Mouse (Mus musculus): ENCODE measurements around the gene Ksr1. TPM values are rescaled to one million over a fixed set of nuclear protein-coding genes. Genes with fewer than 3 reads are reported as not detected.
A peak's percentile ranks its signal among the peaks of the same experiment; 100 is the strongest.

Gene Ksr1
- total RNA-seq, 2 experiments from 2014 or later, result 51.2 to 51.6 TPM

DNA sequence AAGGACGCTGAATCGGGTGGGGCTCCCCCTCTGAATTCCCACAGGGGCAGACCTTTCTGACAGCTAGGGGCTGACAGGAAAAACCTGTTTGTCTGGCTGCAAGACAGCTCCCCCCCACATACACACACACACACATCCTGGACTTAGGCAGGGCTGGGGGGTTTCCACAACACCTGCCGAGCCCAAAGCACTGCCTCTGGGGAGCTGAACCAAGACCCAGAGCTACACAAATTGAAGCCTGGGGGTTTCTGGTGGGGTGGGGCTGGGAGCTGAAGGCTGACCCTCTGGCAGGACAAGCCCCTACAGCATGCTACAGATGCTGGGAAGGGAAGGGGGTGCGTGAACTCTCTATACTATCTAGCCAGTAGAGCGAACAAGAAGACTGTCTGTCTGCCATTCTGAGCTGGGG is 42.7 kb downstream of the Ksr1 start:
- intact Hi-C loops (cut with DNase I), result no loop called here
- DNase-seq (ENCODE audit: extremely low spot score in 1 of 2, low spot score in 2 of 2), result no peak

- DNase-seq (ENCODE audit: extremely low spot score in 1 of 2, low spot score in 2 of 2), result no peak
- intact Hi-C loops (cut with DNase I), result no loop called here
Measured at GRCm38 (mm10) chr11:79102280-79102679, 43.9 kb downstream of the Ksr1 start.

GRCm38 (mm10) chr11:79101568-79101967 is 44.6 kb downstream of the Ksr1 start:
- intact Hi-C loops (cut with DNase I), result no loop called here
- DNase-seq (ENCODE audit: extremely low spot score in 1 of 2, low spot score in 2 of 2), result no peak

- no peak for DNase-seq (ENCODE audit: extremely low spot score in 1 of 2, low spot score in 2 of 2)
- intact Hi-C loops (cut with DNase I), result no loop called here
Measured at GRCm38 (mm10) chr11:79099032-79099431, 47.2 kb downstream of the Ksr1 start.

DNA sequence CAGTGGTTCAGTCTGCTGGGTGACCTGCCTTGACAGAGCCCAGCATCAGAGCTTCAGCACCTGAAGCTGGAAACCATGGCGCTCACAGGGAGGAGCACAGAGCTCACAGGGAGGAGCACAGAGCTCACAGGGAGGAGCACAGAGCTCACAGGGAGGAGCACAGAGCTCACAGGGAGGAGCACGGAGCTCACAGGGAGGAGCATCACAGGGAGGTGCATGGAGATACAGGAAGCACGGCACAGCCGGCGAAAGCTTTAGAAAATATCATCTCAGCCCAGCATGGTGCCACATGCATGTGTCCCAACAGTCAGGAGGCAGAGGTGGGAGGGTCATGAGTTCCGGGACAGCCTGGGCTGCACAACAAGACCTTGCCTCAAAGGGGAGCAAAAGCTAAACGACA is 48.5 kb downstream of the Ksr1 start:
- intact Hi-C loops (cut with DNase I), result no loop called here
- no peak for DNase-seq (ENCODE audit: extremely low spot score in 1 of 2, low spot score in 2 of 2)

DNA sequence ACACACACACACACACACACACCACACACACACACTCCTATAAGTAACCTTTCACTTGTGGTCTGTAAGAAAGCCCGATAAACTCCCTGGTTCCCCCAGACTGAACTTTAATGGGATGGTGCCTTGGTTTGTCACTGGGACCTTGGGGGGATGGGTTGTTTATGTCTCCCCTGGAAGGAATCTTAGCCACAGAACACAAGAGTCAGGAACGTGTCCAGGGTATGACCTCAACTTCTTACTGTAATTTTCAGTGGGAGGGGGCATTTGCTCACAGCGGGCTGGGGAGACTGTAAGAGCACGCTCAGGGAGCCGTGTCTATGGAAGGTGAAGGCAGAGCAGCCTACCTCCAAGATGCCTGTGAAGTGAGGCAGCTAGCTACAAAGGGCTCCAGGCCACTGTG is 49.5 kb downstream of the Ksr1 start:
- intact Hi-C loops (cut with DNase I), result no loop called here
- no peak for DNase-seq (ENCODE audit: extremely low spot score in 1 of 2, low spot score in 2 of 2)

GRCm38 (mm10) chr11:79095713-79096112 is 50.5 kb downstream of the Ksr1 start:
- no peak for DNase-seq (ENCODE audit: extremely low spot score in 1 of 2, low spot score in 2 of 2)
- intact Hi-C loops (cut with DNase I), result no loop called here

DNA sequence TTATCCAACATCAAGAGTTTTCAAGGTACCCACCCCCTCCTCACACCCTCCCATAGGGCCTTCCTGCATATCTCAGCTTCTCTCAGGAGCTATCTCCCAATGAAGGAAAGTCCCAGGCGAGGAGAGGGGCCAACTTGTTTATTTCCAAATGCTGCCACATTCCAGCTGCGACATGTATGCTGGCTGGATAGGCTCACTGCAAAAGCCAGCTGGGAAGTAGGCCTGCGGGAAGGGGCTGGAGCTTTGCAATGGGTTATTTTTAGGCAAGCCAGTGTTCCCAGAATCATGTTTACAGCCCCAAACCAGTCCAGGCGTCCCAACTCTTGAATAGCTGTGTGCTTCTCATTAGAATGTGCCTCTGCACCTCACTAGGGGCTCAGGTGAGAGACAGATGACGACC is 51.5 kb downstream of the Ksr1 start:
- intact Hi-C loops (cut with DNase I), result no loop called here
- DNase-seq (ENCODE audit: extremely low spot score in 1 of 2, low spot score in 2 of 2), result peak in 1 of 2 experiments; percentile 46

GRCm38 (mm10) chr11:79093986-79094695 is 52.1 kb downstream of the Ksr1 start:
- no peak for DNase-seq (ENCODE audit: extremely low spot score in 1 of 2, low spot score in 2 of 2)
- intact Hi-C loops (cut with DNase I), result no loop called here

- no peak for DNase-seq (ENCODE audit: extremely low spot score in 1 of 2, low spot score in 2 of 2)
- intact Hi-C loops (cut with DNase I), result no loop called here
Measured at GRCm38 (mm10) chr11:79093386-79093906, 52.8 kb downstream of the Ksr1 start.

- no peak for DNase-seq (ENCODE audit: extremely low spot score in 1 of 2, low spot score in 2 of 2)
- intact Hi-C loops (cut with DNase I), result no loop called here
Measured at GRCm38 (mm10) chr11:79092802-79093201, 53.4 kb downstream of the Ksr1 start.

- DNase-seq (ENCODE audit: extremely low spot score in 1 of 2, low spot score in 2 of 2), result no peak
- intact Hi-C loops (cut with DNase I), result no loop called here
Measured at GRCm38 (mm10) chr11:79092245-79092644, 54.0 kb downstream of the Ksr1 start.

- DNase-seq (ENCODE audit: extremely low spot score in 1 of 2, low spot score in 2 of 2), result no peak
- intact Hi-C loops (cut with DNase I), result no loop called here
Measured at GRCm38 (mm10) chr11:79089756-79090155, 56.5 kb downstream of the Ksr1 start.

GRCm38 (mm10) chr11:79089027-79089426 is 57.2 kb downstream of the Ksr1 start:
- intact Hi-C loops (cut with DNase I), result no loop called here
- DNase-seq (ENCODE audit: extremely low spot score in 1 of 2, low spot score in 2 of 2), result no peak

GRCm38 (mm10) chr11:79088325-79088724 is 57.9 kb downstream of the Ksr1 start:
- intact Hi-C loops (cut with DNase I), result no loop called here
- no peak for DNase-seq (ENCODE audit: extremely low spot score in 1 of 2, low spot score in 2 of 2)

- DNase-seq (ENCODE audit: extremely low spot score in 1 of 2, low spot score in 2 of 2), result no peak
- intact Hi-C loops (cut with DNase I), result no loop called here
Measured at GRCm38 (mm10) chr11:79087731-79088311, 58.4 kb downstream of the Ksr1 start.

- no peak for DNase-seq (ENCODE audit: extremely low spot score in 1 of 2, low spot score in 2 of 2)
- intact Hi-C loops (cut with DNase I), result no loop called here
Measured at GRCm38 (mm10) chr11:79086787-79087186, 59.4 kb downstream of the Ksr1 start.

GRCm38 (mm10) chr11:79085059-79085458 is 61.1 kb downstream of the Ksr1 start:
- intact Hi-C loops (cut with DNase I), result no loop called here
- no peak for DNase-seq (ENCODE audit: extremely low spot score in 1 of 2, low spot score in 2 of 2)

DNA sequence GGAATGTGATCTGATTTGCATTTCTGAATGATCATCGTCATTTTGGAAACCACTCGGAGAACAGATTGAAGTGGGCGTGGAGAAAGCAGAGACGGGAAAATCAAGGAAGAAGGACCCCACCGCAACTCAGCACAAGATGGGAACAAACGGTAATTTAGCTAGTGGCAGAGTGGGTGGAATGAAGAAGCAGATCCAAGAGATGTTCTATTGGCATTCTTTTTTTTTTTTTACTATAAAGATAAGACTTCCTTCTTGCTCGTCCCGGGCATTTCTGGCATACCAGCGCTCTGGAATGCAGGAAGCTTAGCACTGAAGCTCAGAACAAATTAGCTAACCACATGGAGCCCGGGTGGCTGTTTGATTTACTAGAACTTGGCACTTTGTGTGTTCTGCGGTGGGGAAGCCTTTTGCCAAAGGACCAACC is 63.2 kb downstream of the Ksr1 start:
- intact Hi-C loops (cut with DNase I), result loop anchor here (5.0 kb wide), 1 partner anchor 64 kb away; the partner anchor contains the start of gene Ksr1
- peak in 1 of 2 experiments; percentile 45 for DNase-seq (ENCODE audit: extremely low spot score in 1 of 2, low spot score in 2 of 2)
